Mouse (Mus musculus) heart, embryonic 10.5 days (tissue): ENCODE results near the gene Zfp180. TPM values are rescaled to one million over a fixed set of nuclear protein-coding genes. Genes with fewer than 3 reads are reported as not detected.

Experiments used
- DNase-seq: peaks from one replicate; pipeline ENCODE4 v3.0.0-alpha.2; 2017; ENCODE audit warnings: low spot score
- H3K27ac ChIP-seq: fragments of 300-500 bp; sonication (generic); 2 replicates; pipeline ENCODE4 v1.5.1; 2016; ENCODE audit warnings: mild to moderate bottlenecking
- H3K27me3 ChIP-seq: fragments of 300-500 bp; sonication (generic); 2 replicates; pipeline ENCODE4 v1.6.1; 2016; ENCODE audit warnings: mild to moderate bottlenecking; ENCODE audit not compliant: poor library complexity, insufficient read depth, severe bottlenecking
- H3K36me3 ChIP-seq: fragments of 300-500 bp; sonication (generic); 2 replicates; pipeline ENCODE4 v1.6.1; 2016; ENCODE audit warnings: mild to moderate bottlenecking, moderate library complexity
- H3K4me1 ChIP-seq: fragments of 300-500 bp; sonication (generic); 2 replicates; pipeline ENCODE4 v1.6.1; 2016; ENCODE audit warnings: mild to moderate bottlenecking
- H3K4me3 ChIP-seq: fragments of 300-500 bp; sonication (generic); 2 replicates; pipeline ENCODE4 v1.5.1; 2016; ENCODE audit warnings: mild to moderate bottlenecking, moderate library complexity
- H3K9me3 ChIP-seq: fragments of 300-500 bp; sonication (generic); 2 replicates; pipeline ENCODE4 v1.6.1; 2016; ENCODE audit warnings: mild to moderate bottlenecking, moderate library complexity
- WGBS: fragments of 180-500 bp; shearing (Covaris S2); methylation state at CpG from one replicate; pipeline ENCODE4 v1.1.7; 2016; 5-methylcytosine and 5-hydroxymethylcytosine counted together
- polyA plus RNA-seq: library from polyadenylated mRNA; unstranded; fragments of >200 nt; fragmentation: Nextera tagmentation; extraction: Ambion mirVana; gene quantifications from 2 replicates; pipeline ENCODE4 v1.2.1, GENCODE M21; 2016

Zfp180 gene
- polyA plus RNA-seq, 1 experiment from 2014 or later, result 19.8 TPM

DNA sequence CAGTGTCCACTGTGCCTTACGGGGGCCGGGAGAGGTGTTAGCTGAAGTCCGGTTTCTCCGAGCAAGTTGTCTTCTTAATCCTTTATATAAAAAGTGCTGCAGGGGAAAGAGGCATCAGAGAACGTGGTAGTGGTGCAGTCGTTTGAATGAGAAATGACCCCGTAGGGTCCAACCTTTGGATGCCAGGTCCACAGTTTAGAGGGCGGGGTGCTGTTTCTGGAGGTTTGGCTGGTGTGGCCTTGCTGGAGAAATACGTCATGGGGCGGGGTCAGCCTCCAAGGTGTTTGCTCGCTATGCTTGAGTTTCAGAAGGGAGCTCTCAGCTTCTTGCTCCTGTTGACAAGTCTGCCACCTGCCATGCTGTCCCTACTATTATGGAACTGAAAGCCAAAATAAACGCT, 31.3 kb downstream of the Zfp180 start:
- 0 out of 2 replicates have a peak, but pooled peaks cover 9% of the 10 kb centered on the region for H3K9me3 ChIP-seq
- H3K4me3 ChIP-seq, result peak overlapping the region; percentile 74
- H3K36me3 ChIP-seq, result peaks cover 18% of the 10 kb centered on the region
- peak overlapping the region; percentile 88; the same call in 1 of the 2 replicates for H3K27ac ChIP-seq
- H3K4me1 ChIP-seq, result peaks cover 8% of the 10 kb centered on the region
- peak; percentile 83 for DNase-seq
- H3K27me3 ChIP-seq, result no peaks in the 10 kb centered on the region
- 14% methylated on average over 12 of the region's 12 CpGs for WGBS

DNA sequence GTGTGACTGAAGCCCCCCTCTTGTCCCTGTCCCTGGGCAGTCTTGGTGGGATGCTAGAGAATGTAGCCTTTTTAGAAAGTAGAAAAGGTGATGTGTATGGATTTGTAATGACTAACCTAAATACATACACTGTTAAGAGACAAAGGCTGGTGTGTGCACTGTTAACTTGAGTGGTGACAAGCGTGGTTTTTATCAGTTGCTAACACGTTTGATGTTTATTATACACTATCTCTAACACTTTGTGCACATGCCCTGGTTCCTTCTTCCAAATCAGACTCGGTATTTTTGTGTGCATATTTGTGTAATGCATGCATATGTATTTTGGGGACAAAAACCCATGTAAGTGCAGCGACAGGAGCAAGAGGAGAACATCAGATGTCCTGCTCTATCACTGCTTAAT, 34.9 kb downstream of the Zfp180 start:
- no peak overlapping the region for H3K4me3 ChIP-seq

DNA sequence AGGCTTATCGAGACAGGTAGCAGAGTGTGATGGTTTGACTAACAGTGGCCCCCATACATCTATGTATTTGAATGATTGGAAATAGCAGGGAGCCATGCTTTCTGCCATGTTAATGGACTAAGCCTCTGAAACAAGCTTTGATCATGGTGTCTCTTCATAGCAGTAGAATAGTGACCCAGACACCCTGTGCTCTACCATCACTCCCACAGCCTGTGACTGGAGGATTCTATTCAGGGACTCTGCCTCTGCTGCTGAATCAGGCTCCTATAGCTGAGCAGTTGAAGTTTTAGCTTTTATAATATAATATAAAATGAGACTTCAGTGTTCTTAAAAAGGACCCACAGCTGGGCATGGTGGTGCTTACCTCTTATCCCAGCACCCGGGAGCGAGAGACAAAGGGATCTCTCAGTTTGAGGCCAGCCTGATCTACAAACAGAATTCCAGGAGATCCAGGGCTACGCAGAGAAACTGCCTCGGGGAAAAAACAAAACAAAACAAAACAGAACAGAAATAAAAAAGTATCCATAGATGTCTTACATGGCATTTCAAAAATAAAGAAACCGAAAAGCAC, 51.8 kb downstream of the Zfp180 start:
- Histone ChIP-seq H3K4me1 (peaks cover 12% of the 10 kb centered on the region; the same call in 1 of the 2 replicates), H3K27me3 (no peaks in the 10 kb centered on the region), H3K9me3 (no peaks in the 10 kb centered on the region), H3K27ac (peak overlapping the region; percentile 84), H3K36me3 (peaks cover 26% of the 10 kb centered on the region), H3K4me3 (peak overlapping the region; percentile 75)
- WGBS, result 22% methylated on average over 6 of the region's 6 CpGs
- DNase-seq, result no peak

More for the DNA sequence above, 34.9 kb downstream of the Zfp180 start:
- H3K9me3 ChIP-seq, result no peaks in the 10 kb centered on the region
- WGBS, result 71% methylated on average over 4 of the region's 4 CpGs
- no peaks in the 10 kb centered on the region for H3K36me3 ChIP-seq
- H3K27ac ChIP-seq, result no peak overlapping the region
- H3K27me3 ChIP-seq, result no peaks in the 10 kb centered on the region
- peaks cover 8% of the 10 kb centered on the region for H3K4me1 ChIP-seq
- no peak for DNase-seq

DNA sequence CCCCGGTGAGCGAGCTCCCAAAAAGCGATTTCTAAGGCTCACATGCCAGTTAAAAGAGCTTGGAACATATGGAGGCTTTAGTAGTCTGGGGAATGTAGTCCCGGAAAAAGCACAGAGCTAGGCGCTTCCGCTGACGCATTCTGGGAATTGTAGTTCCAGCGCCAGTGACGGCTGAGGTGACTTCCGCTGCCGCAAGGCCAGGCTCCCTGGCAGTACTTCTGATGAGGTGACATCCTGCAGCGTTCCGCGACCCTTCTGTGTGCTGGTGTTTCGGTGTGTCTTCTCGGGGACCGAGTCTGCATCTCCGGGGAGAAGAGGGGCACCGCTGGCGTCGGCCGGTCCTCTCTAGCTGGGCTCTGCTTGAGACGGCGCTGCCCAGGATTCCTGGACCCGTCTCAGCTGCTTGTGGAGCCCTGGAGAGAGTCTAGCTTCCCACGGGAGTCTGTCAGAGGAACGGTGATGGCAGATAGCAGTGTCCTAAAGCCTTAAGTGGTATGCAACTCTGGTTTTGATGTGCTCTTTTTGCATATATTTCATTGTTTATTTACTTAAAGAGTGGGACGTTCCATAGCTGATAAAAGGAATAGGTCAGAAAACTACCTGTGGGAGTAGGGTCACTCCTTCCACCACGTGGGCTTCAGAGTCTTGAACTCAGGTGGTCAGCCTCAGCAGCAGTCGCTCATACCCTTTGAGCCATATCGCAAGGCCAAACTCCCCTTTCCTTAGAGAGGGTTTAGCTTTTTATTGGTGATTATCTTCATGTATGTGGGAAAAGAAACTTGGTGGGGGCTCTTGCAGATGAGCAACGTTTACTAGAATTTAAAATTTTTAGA, 52.5 kb downstream of the Zfp180 start, which contains the start of gene Zfp235:
Zfp235 (plus strand) TSS at position 174 of the 833 bp plus-strand sequence.
- whole genome bisulfite sequencing, result 3% methylated on average over 32 of the region's 32 CpGs
- peaks cover 33% of the 10 kb centered on the region for H3K36me3 ChIP-seq
- H3K4me1 ChIP-seq, result peaks cover 12% of the 10 kb centered on the region; the same call in 1 of the 2 replicates
- DNase-seq, result peak; percentile 94
- no peaks in the 10 kb centered on the region for H3K9me3 ChIP-seq
- peak within 1 kb of the TSS; percentile 84 for H3K27ac ChIP-seq
- H3K4me3 ChIP-seq, result peak within 1 kb of the TSS; percentile 75
- H3K27me3 ChIP-seq, result no peaks in the 10 kb centered on the region

DNA sequence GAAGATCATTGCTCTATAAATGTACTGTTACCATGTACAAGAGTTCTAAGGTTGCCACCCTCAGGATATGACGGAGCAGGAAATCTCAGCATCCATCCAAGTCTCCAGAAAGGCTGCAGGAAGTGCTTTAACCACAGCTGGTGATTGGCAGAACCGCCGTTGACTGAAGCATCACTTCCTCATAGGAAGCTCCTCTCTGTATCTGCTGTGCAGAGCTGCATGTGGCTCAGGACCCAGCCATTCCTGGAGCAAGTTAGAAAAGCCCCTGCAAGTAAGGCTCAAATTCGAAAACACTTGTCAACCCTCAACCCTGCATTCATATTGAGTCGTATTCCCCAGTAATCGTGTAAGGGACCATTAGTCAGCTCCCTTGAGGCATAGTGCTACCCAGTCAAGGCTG, 60.8 kb downstream of the Zfp180 start:
- Histone ChIP-seq H3K4me1 (no peaks in the 10 kb centered on the region), H3K27ac (no peak overlapping the region), H3K4me3 (no peak overlapping the region), H3K36me3 (peaks cover 52% of the 10 kb centered on the region), H3K9me3 (peaks cover 13% of the 10 kb centered on the region), H3K27me3 (no peaks in the 10 kb centered on the region)
- DNase-seq, result peak; percentile 55
- WGBS, result 87% methylated on average over 6 of the region's 6 CpGs

DNA sequence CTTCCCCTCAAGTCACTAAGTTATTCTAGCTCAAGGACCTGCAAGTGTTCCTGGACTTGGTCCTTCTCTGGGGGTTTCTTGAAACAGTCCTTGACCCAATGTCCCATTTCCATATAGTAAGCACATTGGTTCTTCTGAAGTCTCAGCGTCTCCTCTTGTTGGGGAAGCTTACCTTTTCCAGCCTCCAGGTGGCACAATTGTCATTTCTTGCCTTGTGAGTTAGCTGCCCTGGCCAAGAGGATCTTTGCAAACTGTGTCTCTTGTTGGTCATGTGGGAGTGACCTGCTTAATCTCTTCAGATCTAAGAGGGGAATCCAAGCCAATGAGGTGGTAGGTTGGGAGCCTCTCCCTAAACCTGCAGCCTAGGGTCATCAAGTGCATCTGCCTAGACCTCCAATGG, 71.5 kb downstream of the Zfp180 start:
- WGBS, result 9% methylated on average over 1 of the region's 1 CpGs
- no peaks in the 10 kb centered on the region for H3K36me3 ChIP-seq
- DNase-seq, result no peak

More for the DNA sequence above, 71.5 kb downstream of the Zfp180 start:
- no peaks in the 10 kb centered on the region for H3K9me3 ChIP-seq
- H3K27me3 ChIP-seq, result no peaks in the 10 kb centered on the region
- H3K4me3 ChIP-seq, result no peak overlapping the region
- H3K27ac ChIP-seq, result no peak overlapping the region
- H3K4me1 ChIP-seq, result no peaks in the 10 kb centered on the region

Other genes with a start within 250 kb of the Zfp180 start
- not detected in 2 replicates for gene Vmn1r176, start 244.6 kb upstream of the Zfp180 start, polyA plus RNA-seq
- not detected in 2 replicates for gene Vmn1r177, start 215.5 kb upstream of the Zfp180 start, polyA plus RNA-seq
- not detected in 2 replicates for gene Vmn1r178, start 189.9 kb upstream of the Zfp180 start, polyA plus RNA-seq
- gene Vmn1r179, start 154.9 kb upstream of the Zfp180 start, polyA plus RNA-seq, result not detected in 2 replicates
- gene Vmn1r180, start 131.3 kb upstream of the Zfp180 start, polyA plus RNA-seq, result not detected in 2 replicates
- gene Vmn1r181, start 107.3 kb upstream of the Zfp180 start, polyA plus RNA-seq, result not detected in 2 replicates
- not detected in 2 replicates for gene V1rd19, start 80.2 kb upstream of the Zfp180 start, polyA plus RNA-seq
- not detected in 2 replicates for gene Vmn1r183, start 28.7 kb upstream of the Zfp180 start, polyA plus RNA-seq
- gene Zfp112, start 30.4 kb downstream of the Zfp180 start, polyA plus RNA-seq, result 4.6 and 5.0 TPM in 2 replicates
- 8.1 and 11.5 TPM in 2 replicates for gene Zfp235, start 52.2 kb downstream of the Zfp180 start, polyA plus RNA-seq
- gene Zfp114, start 93.1 kb downstream of the Zfp180 start, polyA plus RNA-seq, result 4.7 and 5.0 TPM in 2 replicates
- gene Zfp111, start 129.5 kb downstream of the Zfp180 start, polyA plus RNA-seq, result 7.3 and 8.4 TPM in 2 replicates
- gene Zfp109, start 155.6 kb downstream of the Zfp180 start, polyA plus RNA-seq, result 4.4 and 4.6 TPM in 2 replicates
- gene Zfp108, start 172.9 kb downstream of the Zfp180 start, polyA plus RNA-seq, result 1.8 and 2.5 TPM in 2 replicates
- 5.8 and 6.4 TPM in 2 replicates for gene Zfp93, start 188.5 kb downstream of the Zfp180 start, polyA plus RNA-seq
- 20.7 and 27.2 TPM in 2 replicates for gene Zfp61, start 219.3 kb downstream of the Zfp180 start, polyA plus RNA-seq
- 7.0 and 10.1 TPM in 2 replicates for gene Zfp94, start 234.7 kb downstream of the Zfp180 start, polyA plus RNA-seq